Mouse (Mus musculus): ENCODE results near the gene Nrp2. TPM values are rescaled to one million over a fixed set of nuclear protein-coding genes. Genes with fewer than 3 reads are reported as not detected.

The Nrp2 gene
- 24.0 and 25.5 TPM in 2 replicates for polyA plus RNA-seq (2015; fragmentation: Nextera tagmentation; extraction: Ambion mirVana)

- Histone ChIP-seq H3K27ac (peak within 1 kb of the TSS; percentile 81), H3K4me3 (peak within 1 kb of the TSS; percentile 81), H3K27me3 (replicated peaks) (peaks cover 21% of the 10 kb centered on the region; the same call in 1 of the 2 replicates), H3K9me3 (no peaks in the 10 kb centered on the region), H3K36me3 (replicated peaks) (no peaks in the 10 kb centered on the region), H3K4me1 (peaks cover 39% of the 10 kb centered on the region), H3K4me2 (peak within 1 kb of the TSS; percentile 89), H3K9ac (peak within 1 kb of the TSS; percentile 86)
- WGBS = under 1% methylated on average over 76 of the region's 76 CpGs
- ATAC-seq (replicated peaks) = peak; percentile 87
Measured at GRCm38 (mm10) chr1:62703158-62704116, at the start of gene Nrp2. Gene Nrp2 (plus strand): TSS chr1:62703285.

GRCm38 (mm10) chr1:62654436-62654835, 48.6 kb upstream of the Nrp2 start:
- H3K9ac ChIP-seq = no peak overlapping the region
- H3K36me3 ChIP-seq (replicated peaks) = no peaks in the 10 kb centered on the region
- H3K27ac ChIP-seq = no peak overlapping the region
- ATAC-seq (replicated peaks) = no peak
- no peaks in the 10 kb centered on the region for H3K9me3 ChIP-seq
- 60% methylated on average over 6 of the region's 6 CpGs for WGBS
- no peaks in the 10 kb centered on the region for H3K4me1 ChIP-seq
- no peak overlapping the region for H3K4me3 ChIP-seq
- no peak overlapping the region for H3K4me2 ChIP-seq
- no peaks in the 10 kb centered on the region for H3K27me3 ChIP-seq (replicated peaks)

- no peak overlapping the region for H3K27ac ChIP-seq
- ATAC-seq (replicated peaks) = peak; percentile 69; the same call in 1 of the 2 replicates
- peaks cover 8% of the 10 kb centered on the region; the same call in 1 of the 2 replicates for H3K4me1 ChIP-seq
- H3K9me3 ChIP-seq = no peaks in the 10 kb centered on the region
- no peak overlapping the region for H3K9ac ChIP-seq
- no peak overlapping the region for H3K4me2 ChIP-seq
- H3K27me3 ChIP-seq (replicated peaks) = no peaks in the 10 kb centered on the region
- H3K36me3 ChIP-seq (replicated peaks) = no peaks in the 10 kb centered on the region
- H3K4me3 ChIP-seq = no peak overlapping the region
- WGBS = 24% methylated on average over 8 of the region's 8 CpGs
Measured at GRCm38 (mm10) chr1:62664960-62665645, 38.0 kb upstream of the Nrp2 start.

- WGBS = 79% methylated on average over 5 of the region's 5 CpGs
- H3K4me2 ChIP-seq = no peak overlapping the region
- H3K4me1 ChIP-seq = peaks cover 8% of the 10 kb centered on the region; the same call in 1 of the 2 replicates
- H3K9ac ChIP-seq = no peak overlapping the region
- H3K27me3 ChIP-seq (replicated peaks) = no peaks in the 10 kb centered on the region
- no peak for ATAC-seq (replicated peaks)
- H3K27ac ChIP-seq = no peak overlapping the region
- H3K9me3 ChIP-seq = no peaks in the 10 kb centered on the region
- H3K4me3 ChIP-seq = no peak overlapping the region
- H3K36me3 ChIP-seq (replicated peaks) = no peaks in the 10 kb centered on the region
Measured at GRCm38 (mm10) chr1:62665771-62666730, 37.0 kb upstream of the Nrp2 start.

- Histone ChIP-seq H3K4me3 (no peak overlapping the region), H3K27ac (no peak overlapping the region), H3K27me3 (replicated peaks) (no peaks in the 10 kb centered on the region), H3K4me2 (no peak overlapping the region), H3K9ac (no peak overlapping the region), H3K36me3 (replicated peaks) (no peaks in the 10 kb centered on the region), H3K9me3 (no peaks in the 10 kb centered on the region), H3K4me1 (peaks cover 8% of the 10 kb centered on the region; the same call in 1 of the 2 replicates)
- ATAC-seq (replicated peaks) = no peak
- WGBS = 82% methylated on average over 5 of the region's 5 CpGs
Measured at GRCm38 (mm10) chr1:62666780-62667179, 36.3 kb upstream of the Nrp2 start.

- no peaks in the 10 kb centered on the region for H3K36me3 ChIP-seq (replicated peaks)
- no peaks in the 10 kb centered on the region for H3K9me3 ChIP-seq
- H3K4me1 ChIP-seq = peaks cover 13% of the 10 kb centered on the region
- WGBS = 35% methylated on average over 4 of the region's 4 CpGs
- no peak for ATAC-seq (replicated peaks)
- H3K4me3 ChIP-seq = no peak overlapping the region
- no peak overlapping the region for H3K9ac ChIP-seq
- no peaks in the 10 kb centered on the region for H3K27me3 ChIP-seq (replicated peaks)
- no peak overlapping the region for H3K27ac ChIP-seq
- no peak overlapping the region for H3K4me2 ChIP-seq
Measured at GRCm38 (mm10) chr1:62678611-62679344, 24.3 kb upstream of the Nrp2 start.

GRCm38 (mm10) chr1:62679466-62679865, 23.6 kb upstream of the Nrp2 start:
- no peak overlapping the region for H3K4me2 ChIP-seq
- ATAC-seq (replicated peaks) = no peak
- no peaks in the 10 kb centered on the region for H3K9me3 ChIP-seq
- peaks cover 13% of the 10 kb centered on the region for H3K4me1 ChIP-seq
- H3K4me3 ChIP-seq = no peak overlapping the region
- H3K27me3 ChIP-seq (replicated peaks) = no peaks in the 10 kb centered on the region
- 87% methylated on average over 2 of the region's 2 CpGs for WGBS
- no peak overlapping the region for H3K27ac ChIP-seq
- no peak overlapping the region for H3K9ac ChIP-seq
- no peaks in the 10 kb centered on the region for H3K36me3 ChIP-seq (replicated peaks)

GRCm38 (mm10) chr1:62682456-62683385, 20.4 kb upstream of the Nrp2 start:
- no peak overlapping the region for H3K9ac ChIP-seq
- no peak; the same call in 1 of the 2 replicates for ATAC-seq (replicated peaks)
- H3K27me3 ChIP-seq (replicated peaks) = no peaks in the 10 kb centered on the region; the same call in 1 of the 2 replicates
- peak overlapping the region; percentile 45; the same call in 1 of the 2 replicates for H3K27ac ChIP-seq
- no peak overlapping the region for H3K4me3 ChIP-seq
- H3K9me3 ChIP-seq = no peaks in the 10 kb centered on the region
- H3K36me3 ChIP-seq (replicated peaks) = no peaks in the 10 kb centered on the region
- H3K4me2 ChIP-seq = peak overlapping the region; percentile 29
- H3K4me1 ChIP-seq = peaks cover 13% of the 10 kb centered on the region
- 31% methylated on average over 21 of the region's 21 CpGs for WGBS

GRCm38 (mm10) chr1:62683498-62683897, 19.6 kb upstream of the Nrp2 start:
- WGBS = 79% methylated on average over 2 of the region's 2 CpGs
- H3K36me3 ChIP-seq (replicated peaks) = no peaks in the 10 kb centered on the region
- no peak overlapping the region for H3K27ac ChIP-seq
- no peak for ATAC-seq (replicated peaks)
- H3K27me3 ChIP-seq (replicated peaks) = no peaks in the 10 kb centered on the region; the same call in 1 of the 2 replicates
- no peak overlapping the region for H3K4me2 ChIP-seq
- H3K9ac ChIP-seq = no peak overlapping the region
- peaks cover 13% of the 10 kb centered on the region for H3K4me1 ChIP-seq
- no peaks in the 10 kb centered on the region for H3K9me3 ChIP-seq
- no peak overlapping the region for H3K4me3 ChIP-seq

GRCm38 (mm10) chr1:62687511-62687910, 15.6 kb upstream of the Nrp2 start:
- Histone ChIP-seq H3K4me2 (no peak overlapping the region), H3K4me1 (peaks cover 6% of the 10 kb centered on the region), H3K4me3 (no peak overlapping the region), H3K27me3 (replicated peaks) (no peaks in the 10 kb centered on the region; the same call in 1 of the 2 replicates), H3K9ac (no peak overlapping the region), H3K27ac (no peak overlapping the region), H3K36me3 (replicated peaks) (no peaks in the 10 kb centered on the region), H3K9me3 (no peaks in the 10 kb centered on the region)
- WGBS = 84% methylated on average over 8 of the region's 8 CpGs
- ATAC-seq (replicated peaks) = no peak
